Mouse (Mus musculus) induced T-regulatory cell, adult 2 months (primary cell): ENCODE results near the gene Fbxo47.

Experiments used
- DNase-seq: peaks from one replicate; pipeline ENCODE4 v3.0.0-alpha.2; 2012; ENCODE audit warnings: low read depth

Fbxo47 gene

GRCm38 (mm10) chr11:97811569-97812362 is 72.2 kb downstream of the Fbxo47 start:
- DNase-seq: no peak

GRCm38 (mm10) chr11:97810970-97811369 is 73.0 kb downstream of the Fbxo47 start:
- DNase-seq: no peak

- peak; percentile 67 for DNase-seq
These were observed 73.6 kb downstream of the Fbxo47 start for GRCm38 (mm10) chr11:97810356-97810755.

GRCm38 (mm10) chr11:97809235-97810121 is 74.5 kb downstream of the Fbxo47 start:
- no peak for DNase-seq

- DNase-seq: no peak
These were observed 75.2 kb downstream of the Fbxo47 start for GRCm38 (mm10) chr11:97808621-97809234.

- peak; percentile 63 for DNase-seq
These were observed 75.9 kb downstream of the Fbxo47 start for GRCm38 (mm10) chr11:97808093-97808492.

GRCm38 (mm10) chr11:97807626-97808025 is 76.3 kb downstream of the Fbxo47 start:
- no peak for DNase-seq

- no peak for DNase-seq
These were observed 77.4 kb downstream of the Fbxo47 start for GRCm38 (mm10) chr11:97806613-97806964.

GRCm38 (mm10) chr11:97805662-97806612 is 78.0 kb downstream of the Fbxo47 start:
- DNase-seq: no peak

GRCm38 (mm10) chr11:97804841-97805661 is 78.9 kb downstream of the Fbxo47 start:
- no peak for DNase-seq

- no peak for DNase-seq
These were observed 80.1 kb downstream of the Fbxo47 start for GRCm38 (mm10) chr11:97803847-97804246.
